Mouse (Mus musculus) intestine, embryonic 14.5 days (tissue): ENCODE results near the gene Ssbp4. TPM values are rescaled to one million over a fixed set of nuclear protein-coding genes. Genes with fewer than 3 reads are reported as not detected.
A peak's percentile ranks its signal among the peaks of the same experiment; 100 is the strongest.

Source experiments
- ATAC-seq: fragments of 200-750 bp; cut with Nextera tagmentation; replicated peaks from 2 replicates; pipeline ENCODE4 v1.8.0; 2017; ENCODE audit warnings: low read depth, moderate number of reproducible peaks, moderate TSS enrichment, moderate library complexity; ENCODE audit not compliant: low FRiP score, low TSS enrichment
- DNase-seq: peaks from one replicate; pipeline ENCODE4 v3.0.0-alpha.2; 2018; ENCODE audit warnings: low spot score
- H3K27ac ChIP-seq: fragments of 300-500 bp; sonication (generic); 2 replicates; pipeline ENCODE4 v1.5.1; 2014; ENCODE audit warnings: low read depth, mild to moderate bottlenecking, control low read depth
- H3K27me3 ChIP-seq: fragments of 300-500 bp; sonication (generic); replicated peaks from 2 replicates; pipeline ENCODE4 v1.6.1; 2014; ENCODE audit warnings: low read length, control low read depth; ENCODE audit not compliant: control insufficient read depth, insufficient read depth
- H3K36me3 ChIP-seq: fragments of 300-500 bp; sonication (generic); 2 replicates; pipeline ENCODE4 v1.6.1; 2014; ENCODE audit warnings: low read length, control low read depth; ENCODE audit not compliant: control insufficient read depth, insufficient read depth
- H3K4me1 ChIP-seq: fragments of 300-500 bp; sonication (generic); replicated peaks from 2 replicates; pipeline ENCODE4 v1.6.1; 2014; ENCODE audit warnings: low read length, control low read depth, mixed read lengths; ENCODE audit not compliant: control insufficient read depth, insufficient read depth
- H3K4me2 ChIP-seq: fragments of 300-500 bp; sonication (generic); 2 replicates; pipeline ENCODE4 v1.6.1; 2014; ENCODE audit warnings: low read length
- H3K4me3 ChIP-seq: fragments of 300-500 bp; sonication (generic); 2 replicates; pipeline ENCODE4 v1.5.1; 2014; ENCODE audit warnings: low read depth, low read length, control low read depth, mixed read lengths
- H3K9ac ChIP-seq: fragments of 300-500 bp; sonication (generic); 2 replicates; pipeline ENCODE4 v1.6.1; 2014; ENCODE audit warnings: mild to moderate bottlenecking, low read length
- H3K9me3 ChIP-seq: fragments of 300-500 bp; sonication (generic); 2 replicates; pipeline ENCODE4 v1.6.1; 2016; ENCODE audit warnings: low read length, control low read depth; ENCODE audit not compliant: control insufficient read depth
- WGBS: fragments of 180-500 bp; shearing (Covaris S2); extraction: QIAGEN DNeasy Blood & Tissue Kit; methylation state at CpG from one replicate; pipeline ENCODE4 v1.1.7; 2014; 5-methylcytosine and 5-hydroxymethylcytosine counted together
- polyA plus RNA-seq: library from polyadenylated mRNA; unstranded; fragments of >200 nt; fragmentation: Nextera tagmentation; extraction: Ambion mirVana; gene quantifications from 2 replicates; pipeline ENCODE4 v1.2.1, GENCODE M21; 2014

Gene Ssbp4
- polyA plus RNA-seq, 1 experiment from 2014 or later, result 124 TPM

DNA sequence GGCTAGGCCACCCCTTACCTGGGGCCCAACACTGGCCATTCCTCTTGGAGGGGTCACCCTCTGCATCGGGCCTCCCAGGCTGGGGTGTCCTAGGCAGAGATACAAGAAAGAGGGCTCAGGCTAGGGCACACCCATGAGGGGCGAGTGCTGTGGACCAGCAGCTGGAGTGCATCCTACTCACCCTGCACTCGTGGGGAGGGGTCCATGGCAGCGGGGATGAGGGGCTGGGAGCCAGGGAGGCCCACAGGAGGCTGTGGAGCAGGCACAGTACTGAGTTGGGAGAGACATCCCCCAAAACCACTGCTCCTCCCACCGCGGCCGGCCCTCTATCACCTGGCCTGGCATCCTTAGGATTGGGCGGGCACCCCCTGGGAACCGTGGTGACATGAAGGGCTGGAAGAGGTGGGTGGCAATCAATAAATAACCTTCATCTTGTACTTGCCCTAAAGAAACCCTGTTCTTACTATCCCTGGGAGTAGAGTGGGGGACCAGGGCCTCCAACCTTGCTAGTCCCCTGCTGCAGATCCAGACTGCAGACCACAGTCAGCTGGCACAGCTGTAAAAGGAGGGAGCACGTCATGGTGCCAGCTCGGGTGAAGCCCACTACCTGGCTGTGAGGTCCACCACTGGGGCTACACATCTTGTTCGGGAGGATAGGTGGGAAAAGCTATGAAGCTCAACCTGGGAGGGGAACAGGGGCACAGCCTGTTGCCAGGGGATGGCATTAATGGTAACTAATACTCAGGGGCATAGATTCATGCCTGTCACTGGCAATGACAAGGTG, 9.0 kb downstream of the Ssbp4 start:
- Histone ChIP-seq H3K4me2 (no peak overlapping the region), H3K27me3 (no peaks in the 10 kb centered on the region), H3K4me3 (no peak overlapping the region), H3K9ac (no peak overlapping the region), H3K4me1 (peaks cover 48% of the 10 kb centered on the region), H3K27ac (no peak overlapping the region), H3K36me3 (peaks cover 21% of the 10 kb centered on the region), H3K9me3 (no peaks in the 10 kb centered on the region)
- ATAC-seq (no peak), DNase-seq (no peak)
- 77% methylated on average over 12 of the region's 12 CpGs for WGBS

DNA sequence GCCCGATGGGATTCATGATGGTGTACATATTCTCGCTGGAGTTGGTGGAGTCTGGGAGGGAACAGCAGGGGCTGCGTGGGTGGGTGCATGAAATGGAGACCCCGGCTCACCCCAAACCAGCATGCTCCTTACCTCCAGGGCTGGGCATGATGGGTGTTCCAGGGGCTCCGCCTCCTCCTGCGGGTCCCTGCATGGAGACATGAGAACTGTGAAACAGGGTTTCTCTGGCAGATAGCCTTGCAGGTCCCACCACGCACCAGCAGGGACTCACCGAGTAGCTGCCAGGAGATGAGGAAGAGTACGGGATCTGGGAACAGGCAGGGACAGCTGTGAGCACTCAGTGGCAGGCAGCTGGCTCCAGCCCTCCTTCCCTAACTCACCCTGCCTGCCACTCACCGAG, 9.9 kb downstream of the Ssbp4 start:
- DNase-seq (peak; percentile 77), ATAC-seq (no peak)
- peaks cover 49% of the 10 kb centered on the region for H3K4me1 ChIP-seq
- H3K27ac ChIP-seq, result peak overlapping the region; percentile 22; the same call in 1 of the 2 replicates
- H3K36me3 ChIP-seq, result peaks cover 21% of the 10 kb centered on the region
- peak overlapping the region; percentile 67 for H3K4me2 ChIP-seq
- no peaks in the 10 kb centered on the region for H3K27me3 ChIP-seq
- WGBS, result 15% methylated on average over 10 of the region's 10 CpGs
- no peaks in the 10 kb centered on the region for H3K9me3 ChIP-seq
- H3K4me3 ChIP-seq, result peak overlapping the region; percentile 34; the same call in 1 of the 2 replicates
- 0 out of 2 replicates have a peak overlapping the region, but pooled peaks have one; percentile 5 for H3K9ac ChIP-seq

DNA sequence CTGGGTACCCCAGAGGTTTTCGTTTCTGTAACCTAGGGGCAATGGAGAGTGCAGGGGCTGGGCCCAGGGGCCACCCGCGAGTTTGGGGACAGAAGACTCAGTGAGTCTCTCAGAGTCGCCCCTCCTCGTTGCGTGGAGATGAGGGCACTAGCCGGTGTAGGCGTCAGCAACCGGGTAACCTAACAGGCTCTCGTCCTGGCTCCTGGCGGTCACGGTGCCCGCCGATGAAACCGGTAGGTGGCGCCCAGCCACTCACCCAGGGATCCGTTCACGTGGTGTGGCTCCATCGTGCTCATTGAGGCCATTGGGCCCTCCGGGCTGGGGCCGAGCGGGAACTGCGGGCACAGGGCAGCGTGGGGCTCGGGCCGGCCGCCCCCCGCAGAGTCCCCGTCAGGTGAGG, 10.4 kb downstream of the Ssbp4 start:
- 0 out of 2 replicates have a peak, but pooled peaks have one; percentile 1 for ATAC-seq
- H3K36me3 ChIP-seq, result peaks cover 21% of the 10 kb centered on the region
- H3K4me1 ChIP-seq, result peaks cover 53% of the 10 kb centered on the region
- DNase-seq, result peak; percentile 89
- peak overlapping the region; percentile 67 for H3K4me2 ChIP-seq
- H3K9ac ChIP-seq, result peak overlapping the region; percentile 55
- no peaks in the 10 kb centered on the region for H3K27me3 ChIP-seq
- H3K4me3 ChIP-seq, result peak overlapping the region; percentile 34
- WGBS, result 2% methylated on average over 29 of the region's 29 CpGs
- H3K9me3 ChIP-seq, result no peaks in the 10 kb centered on the region
- peak overlapping the region; percentile 22; the same call in 1 of the 2 replicates for H3K27ac ChIP-seq

DNA sequence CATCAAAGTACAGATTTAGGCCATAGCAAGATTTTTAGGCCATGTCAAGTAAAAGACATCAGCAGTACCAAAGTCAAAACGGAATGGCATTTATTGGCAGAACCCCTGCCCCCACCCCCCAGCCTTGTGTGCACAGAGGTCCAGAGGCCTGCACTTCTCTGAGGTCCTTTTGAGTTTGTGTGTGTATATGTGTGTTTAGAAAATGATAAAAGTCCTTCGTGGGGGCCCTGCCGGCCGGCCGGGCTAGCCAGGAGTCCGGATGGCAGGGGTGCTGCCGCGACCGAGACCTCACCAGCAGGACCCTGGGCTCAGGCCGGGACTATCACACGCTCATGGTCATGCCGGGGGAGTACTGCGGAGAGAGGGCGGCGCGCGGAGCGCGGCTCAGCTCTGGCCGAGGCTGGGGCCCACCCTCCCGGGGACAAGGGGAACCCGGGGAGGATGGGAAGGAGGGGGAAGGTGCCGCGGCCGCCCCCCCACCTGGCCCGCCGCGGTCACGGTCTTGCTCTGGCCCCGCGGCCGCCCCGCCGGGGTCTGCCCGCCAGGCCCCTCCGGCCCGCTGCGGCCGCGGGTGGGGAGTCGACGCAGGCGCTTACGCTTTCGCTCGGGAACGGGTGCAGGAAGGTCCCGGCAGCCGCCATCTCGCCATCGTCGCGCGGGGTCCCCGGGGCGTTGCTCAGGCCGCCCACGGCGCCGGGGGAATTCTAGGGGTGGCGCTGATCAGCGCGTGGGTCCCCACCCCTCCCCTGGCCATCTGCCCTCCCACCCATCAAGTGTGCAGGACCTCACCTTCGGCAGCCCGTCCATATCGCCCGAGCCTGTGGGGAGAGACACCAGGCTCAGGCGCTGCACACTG, 11.0 kb downstream of the Ssbp4 start:
- 11% methylated on average over 65 of the region's 68 CpGs for WGBS
- H3K27me3 ChIP-seq, result no peaks in the 10 kb centered on the region
- peak overlapping the region; percentile 55 for H3K9ac ChIP-seq
- H3K27ac ChIP-seq, result peak overlapping the region; percentile 22; the same call in 1 of the 2 replicates
- H3K9me3 ChIP-seq, result no peaks in the 10 kb centered on the region
- ATAC-seq (no peak), DNase-seq (peak; percentile 64)
- H3K4me3 ChIP-seq, result peak overlapping the region; percentile 34
- H3K36me3 ChIP-seq, result peaks cover 20% of the 10 kb centered on the region
- peak overlapping the region; percentile 67 for H3K4me2 ChIP-seq
- H3K4me1 ChIP-seq, result peaks cover 56% of the 10 kb centered on the region

DNA sequence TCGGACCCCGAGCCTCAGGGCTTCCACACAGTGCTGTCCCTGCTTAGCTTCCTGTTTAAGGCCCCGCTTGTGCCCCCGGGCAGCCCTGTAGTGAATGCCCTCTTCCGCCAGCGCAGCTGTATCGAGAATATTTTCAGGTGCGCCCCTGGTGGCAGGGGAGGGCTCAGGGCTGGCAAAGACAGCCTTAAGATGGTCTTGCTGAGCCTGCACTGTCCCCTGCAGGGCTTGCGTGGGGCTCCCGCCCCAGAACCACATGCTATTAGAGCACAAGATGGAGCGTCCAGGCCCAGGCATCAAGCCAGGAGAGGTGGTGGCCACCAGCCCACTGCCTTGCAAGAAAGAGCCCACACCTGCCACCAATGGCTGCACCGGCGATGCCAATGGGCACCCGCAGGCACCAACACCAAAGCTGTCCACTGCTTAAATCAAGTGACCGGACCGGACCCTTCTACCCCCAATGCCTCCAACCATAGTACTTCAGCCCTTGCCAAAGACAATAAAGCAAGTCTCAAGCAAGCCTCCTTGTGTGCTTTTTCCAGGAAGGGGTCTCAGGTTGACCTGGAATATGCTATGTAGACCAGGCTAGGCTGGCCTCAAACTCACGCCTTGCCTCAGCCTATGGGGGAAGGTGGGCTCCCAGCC, 11.8 kb downstream of the Ssbp4 start:
- Histone ChIP-seq H3K9me3 (no peaks in the 10 kb centered on the region), H3K9ac (no peak overlapping the region), H3K4me1 (peaks cover 56% of the 10 kb centered on the region), H3K4me3 (no peak overlapping the region), H3K4me2 (peak overlapping the region; percentile 67), H3K36me3 (peaks cover 15% of the 10 kb centered on the region), H3K27me3 (no peaks in the 10 kb centered on the region), H3K27ac (no peak overlapping the region)
- peak; percentile 66 for DNase-seq
- WGBS, result 88% methylated on average over 17 of the region's 17 CpGs
- no peak for ATAC-seq

DNA sequence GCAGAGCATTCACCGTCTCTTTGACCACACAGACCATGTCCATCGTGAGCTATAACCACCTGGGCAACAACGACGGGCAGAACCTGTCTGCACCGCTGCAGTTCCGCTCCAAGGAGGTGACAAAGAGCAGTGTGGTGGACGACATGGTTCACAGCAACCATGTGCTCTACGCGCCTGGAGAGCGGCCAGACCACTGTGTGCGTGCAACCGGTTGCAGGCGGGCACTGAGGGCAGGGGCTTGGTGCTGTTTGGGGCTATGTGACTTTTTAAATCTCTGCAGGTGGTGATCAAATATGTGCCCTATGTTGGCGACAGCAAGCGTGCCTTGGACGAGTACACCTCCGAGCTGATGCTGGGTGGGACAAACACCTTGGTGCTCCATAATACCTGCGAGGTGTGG, 12.5 kb downstream of the Ssbp4 start:
- ATAC-seq (no peak), DNase-seq (no peak)
- H3K36me3 ChIP-seq, result peaks cover 21% of the 10 kb centered on the region
- H3K4me3 ChIP-seq, result no peak overlapping the region
- H3K9ac ChIP-seq, result no peak overlapping the region
- no peaks in the 10 kb centered on the region for H3K9me3 ChIP-seq
- H3K27me3 ChIP-seq, result no peaks in the 10 kb centered on the region
- H3K4me2 ChIP-seq, result no peak overlapping the region
- H3K4me1 ChIP-seq, result peaks cover 53% of the 10 kb centered on the region
- no peak overlapping the region for H3K27ac ChIP-seq
- 95% methylated on average over 18 of the region's 18 CpGs for WGBS

DNA sequence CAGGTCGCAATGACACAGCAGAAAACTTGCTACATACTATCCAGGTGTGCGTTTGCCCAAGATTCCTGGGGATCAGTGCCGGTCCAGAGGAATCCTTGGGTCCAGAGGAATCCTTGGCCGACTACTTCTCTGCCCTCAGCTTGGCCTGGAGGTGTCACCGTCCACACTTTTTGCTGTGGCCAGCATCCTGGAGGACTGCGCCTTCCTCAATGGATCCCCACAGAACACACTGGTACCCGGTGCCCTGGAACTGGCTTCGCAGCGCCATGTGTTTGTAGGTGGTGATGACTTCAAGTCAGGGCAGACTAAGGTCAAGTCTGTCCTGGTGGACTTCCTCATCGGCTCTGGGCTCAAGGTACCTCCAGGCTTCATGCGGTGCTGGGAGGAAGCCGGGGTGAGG, 12.9 kb downstream of the Ssbp4 start:
- Histone ChIP-seq H3K4me1 (peaks cover 49% of the 10 kb centered on the region), H3K9me3 (no peaks in the 10 kb centered on the region), H3K9ac (no peak overlapping the region), H3K4me3 (no peak overlapping the region), H3K27ac (no peak overlapping the region), H3K27me3 (no peaks in the 10 kb centered on the region), H3K36me3 (peaks cover 22% of the 10 kb centered on the region), H3K4me2 (no peak overlapping the region; the same call in 1 of the 2 replicates)
- 94% methylated on average over 12 of the region's 12 CpGs for WGBS
- ATAC-seq (no peak), DNase-seq (no peak)
